Mouse (Mus musculus) midbrain, embryonic 16.5 days (tissue): ENCODE measurements around the gene Qrfpr. TPM values are rescaled to one million over a fixed set of nuclear protein-coding genes. Genes with fewer than 3 reads are reported as not detected.
A peak's percentile ranks its signal among the peaks of the same experiment; 100 is the strongest.

Experiments
- ATAC-seq: fragments of 200-750 bp; cut with Nextera tagmentation; 2 replicates; pipeline ENCODE4 v1.8.0; 2017; ENCODE audit warnings: moderate TSS enrichment
- H3K27ac ChIP-seq: fragments of 300-500 bp; sonication (generic); 2 replicates; pipeline ENCODE4 v1.5.1; 2014; ENCODE audit warnings: mild to moderate bottlenecking, low read length, mixed read lengths
- H3K27me3 ChIP-seq: fragments of 300-500 bp; sonication (generic); 2 replicates; pipeline ENCODE4 v1.6.1; 2014; ENCODE audit warnings: low read depth, low read length, mixed read lengths; ENCODE audit not compliant: control insufficient read depth, insufficient read depth
- H3K36me3 ChIP-seq: fragments of 300-500 bp; sonication (generic); 2 replicates; pipeline ENCODE4 v1.6.1; 2014; ENCODE audit warnings: mild to moderate bottlenecking, low read length, moderate library complexity, mixed read lengths; ENCODE audit not compliant: control insufficient read depth, insufficient read depth
- H3K4me1 ChIP-seq: fragments of 300-500 bp; sonication (generic); 2 replicates; pipeline ENCODE4 v1.6.1; 2014; ENCODE audit warnings: mild to moderate bottlenecking, low read length, mixed read lengths; ENCODE audit not compliant: control insufficient read depth, insufficient read depth
- H3K4me2 ChIP-seq: fragments of 300-500 bp; sonication (generic); 2 replicates; pipeline ENCODE4 v1.6.1; 2014; ENCODE audit warnings: mild to moderate bottlenecking, low read length, mixed read lengths
- H3K4me3 ChIP-seq: fragments of 300-500 bp; sonication (generic); 2 replicates; pipeline ENCODE4 v1.5.1; 2014; ENCODE audit warnings: low read depth, mild to moderate bottlenecking, low read length, moderate library complexity, mixed read lengths
- H3K9ac ChIP-seq: fragments of 300-500 bp; sonication (generic); 2 replicates; pipeline ENCODE4 v1.6.1; 2014; ENCODE audit warnings: low read depth, low read length, mixed read lengths
- H3K9me3 ChIP-seq: fragments of 300-500 bp; sonication (generic); replicated peaks from 2 replicates; pipeline ENCODE4 v1.6.1; 2014; ENCODE audit warnings: mild to moderate bottlenecking, low read length, mixed read lengths; ENCODE audit not compliant: control insufficient read depth, poor library complexity, severe bottlenecking
- WGBS: fragments of 180-500 bp; shearing (Covaris S2); extraction: QIAGEN DNeasy Blood & Tissue Kit; methylation state at CpG from one replicate; pipeline ENCODE4 v1.1.7; 2014; 5-methylcytosine and 5-hydroxymethylcytosine counted together
- polyA plus RNA-seq: library from polyadenylated mRNA; unstranded; fragments of >200 nt; fragmentation: Nextera tagmentation; extraction: Ambion mirVana; gene quantifications from 2 replicates; pipeline ENCODE4 v1.2.1, GENCODE M21; 2015

Qrfpr gene
- polyA plus RNA-seq, 1 experiment from 2014 or later: 2.3 TPM

- no peaks in the 10 kb centered on the region for H3K4me1 ChIP-seq
- no peak overlapping the region for H3K27ac ChIP-seq
- no peak for ATAC-seq
- H3K36me3 ChIP-seq: no peaks in the 10 kb centered on the region
- no peaks in the 10 kb centered on the region for H3K9me3 ChIP-seq
- H3K9ac ChIP-seq: no peak overlapping the region
- no peak overlapping the region for H3K4me3 ChIP-seq
- 63% methylated on average over 2 of the region's 2 CpGs for WGBS
- H3K4me2 ChIP-seq: no peak overlapping the region
- no peaks in the 10 kb centered on the region for H3K27me3 ChIP-seq
Measured at GRCm38 (mm10) chr3:36210939-36211338, 11.2 kb downstream of the Qrfpr start.

GRCm38 (mm10) chr3:36209776-36210555 is 12.1 kb downstream of the Qrfpr start:
- 56% methylated on average over 11 of the region's 11 CpGs for WGBS
- peak; percentile 88 for ATAC-seq

DNA sequence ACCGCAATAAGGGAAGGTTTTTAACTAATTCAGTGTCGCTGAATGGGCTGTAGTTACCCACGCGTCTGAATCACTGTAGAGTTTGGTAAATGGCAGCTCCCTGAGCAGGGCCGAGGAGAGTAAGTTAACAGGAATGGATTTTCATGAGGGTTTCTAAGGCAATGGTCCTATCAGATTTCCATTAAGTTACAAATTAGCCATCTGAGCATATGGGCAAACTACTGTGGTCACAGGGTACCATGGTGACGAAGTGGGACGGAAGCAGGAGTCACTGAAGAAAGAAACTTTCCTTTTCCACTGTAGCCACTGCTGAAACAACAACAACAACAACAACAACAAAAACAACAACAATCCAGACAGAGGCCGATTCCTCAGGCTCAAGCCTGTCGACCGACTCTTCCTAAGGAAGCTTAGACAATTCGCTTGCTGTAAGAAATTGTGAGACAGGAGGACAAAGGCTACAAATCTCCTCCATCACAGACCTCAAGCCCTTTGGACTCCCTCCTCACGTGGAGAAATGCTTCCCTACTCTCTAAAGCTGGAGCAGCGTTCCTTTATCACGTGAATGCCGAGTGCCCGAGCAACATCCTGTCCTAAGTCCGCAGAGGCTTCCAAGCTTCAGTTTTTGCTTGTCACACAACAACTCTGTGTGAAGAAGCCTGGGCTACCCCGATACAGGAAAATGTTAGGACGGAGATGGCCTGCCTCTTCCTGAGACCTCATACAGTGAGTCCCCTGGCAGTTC is 14.4 kb downstream of the Qrfpr start:
- no peaks in the 10 kb centered on the region for H3K27me3 ChIP-seq
- H3K4me2 ChIP-seq: no peak overlapping the region
- no peak overlapping the region for H3K27ac ChIP-seq
- H3K4me3 ChIP-seq: no peak overlapping the region
- no peaks in the 10 kb centered on the region for H3K4me1 ChIP-seq
- H3K36me3 ChIP-seq: no peaks in the 10 kb centered on the region
- WGBS: 67% methylated on average over 19 of the region's 19 CpGs
- no peak for ATAC-seq
- H3K9me3 ChIP-seq: no peaks in the 10 kb centered on the region
- no peak overlapping the region for H3K9ac ChIP-seq

More at GRCm38 (mm10) chr3:36209776-36210555, 12.1 kb downstream of the Qrfpr start:
- no peaks in the 10 kb centered on the region for H3K9me3 ChIP-seq
- H3K9ac ChIP-seq: no peak overlapping the region
- H3K4me2 ChIP-seq: no peak overlapping the region
- no peaks in the 10 kb centered on the region for H3K4me1 ChIP-seq
- no peak overlapping the region for H3K4me3 ChIP-seq
- H3K27ac ChIP-seq: no peak overlapping the region
- H3K36me3 ChIP-seq: no peaks in the 10 kb centered on the region
- no peaks in the 10 kb centered on the region for H3K27me3 ChIP-seq

DNA sequence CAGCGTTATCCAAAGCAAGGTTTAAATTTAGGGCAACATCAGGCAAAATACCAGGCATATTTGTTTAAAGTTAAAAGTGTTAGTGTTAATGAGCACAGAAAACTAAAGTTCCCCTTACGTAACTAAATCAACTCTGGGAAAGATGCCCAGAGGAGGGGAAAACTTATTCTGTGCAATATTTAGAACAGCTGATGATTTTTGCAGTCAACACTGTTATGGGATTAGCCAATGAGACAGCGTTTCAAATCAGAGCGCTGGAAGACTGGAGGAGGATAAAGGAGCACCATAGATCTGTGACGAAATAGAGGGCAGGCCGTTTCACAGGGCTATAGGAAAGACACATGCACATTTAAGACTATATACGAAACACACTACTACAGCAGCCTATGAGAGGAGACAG is 19.2 kb downstream of the Qrfpr start:
- H3K27ac ChIP-seq: no peak overlapping the region
- H3K4me1 ChIP-seq: no peaks in the 10 kb centered on the region
- no peak overlapping the region for H3K4me3 ChIP-seq
- H3K4me2 ChIP-seq: no peak overlapping the region
- H3K9me3 ChIP-seq: no peaks in the 10 kb centered on the region
- no peaks in the 10 kb centered on the region for H3K36me3 ChIP-seq
- H3K9ac ChIP-seq: no peak overlapping the region
- ATAC-seq: no peak; the same call in 1 of the 2 replicates
- 75% methylated on average over 7 of the region's 7 CpGs for whole genome bisulfite sequencing
- H3K27me3 ChIP-seq: no peaks in the 10 kb centered on the region

DNA sequence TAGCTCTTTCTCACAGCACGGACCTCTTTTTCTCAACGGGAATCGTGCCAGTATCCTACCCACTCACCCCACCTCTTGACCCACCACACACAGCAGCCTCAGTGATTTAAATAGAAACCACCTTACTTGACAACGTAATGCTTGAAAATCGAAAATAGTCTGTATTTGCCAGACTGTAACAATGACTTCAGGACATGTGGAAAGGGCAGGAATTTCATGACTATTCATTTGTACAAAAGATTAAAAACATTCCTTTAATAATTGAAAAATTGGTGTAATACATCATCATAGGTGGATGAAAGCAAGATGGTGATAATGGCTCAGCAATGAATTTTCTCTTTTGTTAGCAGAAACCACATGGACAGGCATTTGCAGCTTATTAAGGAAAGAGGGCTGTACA is 21.0 kb downstream of the Qrfpr start:
- Histone ChIP-seq H3K27me3 (no peaks in the 10 kb centered on the region), H3K4me3 (no peak overlapping the region), H3K4me2 (no peak overlapping the region), H3K27ac (no peak overlapping the region), H3K9ac (no peak overlapping the region), H3K36me3 (no peaks in the 10 kb centered on the region), H3K9me3 (no peaks in the 10 kb centered on the region), H3K4me1 (no peaks in the 10 kb centered on the region)
- 57% methylated on average over 5 of the region's 5 CpGs for WGBS
- ATAC-seq: 0 out of 2 replicates have a peak, but pooled peaks have one; percentile 21

DNA sequence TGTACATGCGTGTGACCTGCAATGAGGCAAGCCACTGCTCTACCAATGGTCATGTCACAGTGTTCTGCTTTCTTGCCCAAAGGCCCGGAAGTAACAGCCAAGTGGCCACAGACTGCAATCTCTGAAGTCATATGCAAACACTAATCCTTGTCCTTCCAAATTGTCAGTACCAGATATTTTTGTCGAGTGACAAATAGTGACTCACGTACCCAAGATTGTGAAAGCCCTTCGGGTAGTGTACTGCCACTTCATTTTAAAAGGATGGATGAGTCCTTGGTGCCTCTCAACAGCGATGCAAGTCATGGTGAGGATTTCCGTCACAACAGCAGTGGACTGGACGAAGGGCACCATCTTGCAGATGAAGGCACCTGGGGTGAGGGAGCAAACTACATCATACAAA is 32.9 kb downstream of the Qrfpr start:
- Histone ChIP-seq H3K36me3 (no peaks in the 10 kb centered on the region), H3K4me2 (no peak overlapping the region), H3K27me3 (no peaks in the 10 kb centered on the region), H3K4me3 (no peak overlapping the region), H3K27ac (no peak overlapping the region), H3K4me1 (no peaks in the 10 kb centered on the region), H3K9ac (no peak overlapping the region), H3K9me3 (no peaks in the 10 kb centered on the region)
- WGBS: 95% methylated on average over 8 of the region's 8 CpGs
- ATAC-seq: no peak

- no peaks in the 10 kb centered on the region for H3K36me3 ChIP-seq
- H3K4me3 ChIP-seq: no peak overlapping the region
- no peaks in the 10 kb centered on the region for H3K27me3 ChIP-seq
- no peaks in the 10 kb centered on the region for H3K4me1 ChIP-seq
- no peak for ATAC-seq
- H3K9ac ChIP-seq: no peak overlapping the region
- H3K4me2 ChIP-seq: no peak overlapping the region
- H3K9me3 ChIP-seq: no peaks in the 10 kb centered on the region
- no peak overlapping the region for H3K27ac ChIP-seq
- 91% methylated on average over 4 of the region's 4 CpGs for WGBS
Measured at GRCm38 (mm10) chr3:36186510-36186909, 35.6 kb downstream of the Qrfpr start.

GRCm38 (mm10) chr3:36181519-36181918 is 40.6 kb downstream of the Qrfpr start:
- Histone ChIP-seq H3K27ac (no peak overlapping the region), H3K4me3 (no peak overlapping the region), H3K36me3 (no peaks in the 10 kb centered on the region), H3K27me3 (no peaks in the 10 kb centered on the region), H3K9me3 (no peaks in the 10 kb centered on the region), H3K4me2 (no peak overlapping the region), H3K4me1 (no peaks in the 10 kb centered on the region), H3K9ac (no peak overlapping the region)
- WGBS: 9% methylated on average over 4 of the region's 4 CpGs
- ATAC-seq: no peak

GRCm38 (mm10) chr3:36173761-36174160 is 48.4 kb downstream of the Qrfpr start:
- no peak for ATAC-seq
- Histone ChIP-seq H3K36me3 (peaks cover 6% of the 10 kb centered on the region), H3K27me3 (no peaks in the 10 kb centered on the region), H3K9me3 (no peaks in the 10 kb centered on the region), H3K4me1 (no peaks in the 10 kb centered on the region), H3K4me3 (no peak overlapping the region), H3K4me2 (no peak overlapping the region), H3K27ac (no peak overlapping the region), H3K9ac (no peak overlapping the region)
- 100% methylated on average over 2 of the region's 2 CpGs for WGBS
